Mouse (Mus musculus): ENCODE measurements at regions not wholly inside any gene's neighbourhood (a gene's known extent, or its start where the extent isn't known, plus 50 kb on each side); places are given as distances from the start of the nearest gene placed in this dataset.
"Not testable (repeated sequence)": the region's sequence is repeated elsewhere in the genome, so short reads cannot be mapped to it uniquely, and the experiment has no call there.

- no peaks in the 10 kb centered on the region for H3K36me3 ChIP-seq (ENCODE audit: insufficient read depth, low read length)
- no peak for TF ChIP-seq CTCF (IDR thresholded peaks at IDR 0.05; ENCODE audit: low read depth)
- H3K9me3 ChIP-seq (ENCODE audit: low read length) = no peaks in the 10 kb centered on the region
- no peak overlapping the region for H3K27ac ChIP-seq
- H3K4me3 ChIP-seq (ENCODE audit: low read length) = no peak overlapping the region
- no peaks in the 10 kb centered on the region for H3K27me3 ChIP-seq (ENCODE audit: insufficient read depth, low read length)
- no peak overlapping the region for H3K4me2 ChIP-seq (ENCODE audit: low read depth, low read length)
- no peak overlapping the region for H3K9ac ChIP-seq (replicated peaks; ENCODE audit: low read length)
- no peak for DNase-seq (ENCODE audit: low spot score)
- H3K4me1 ChIP-seq (ENCODE audit: insufficient read depth, low read length) = no peaks in the 10 kb centered on the region
- ATAC-seq = no peak
Measured at GRCm38 (mm10) chrX:157107747-157108146, 307.4 kb downstream of the Phex start.

- Histone ChIP-seq H3K4me2 (ENCODE audit: low read depth, low read length) (no peak overlapping the region), H3K4me3 (ENCODE audit: low read length) (no peak overlapping the region), H3K27me3 (ENCODE audit: insufficient read depth, low read length) (no peaks in the 10 kb centered on the region), H3K9me3 (ENCODE audit: low read length) (no peaks in the 10 kb centered on the region), H3K4me1 (ENCODE audit: insufficient read depth, low read length) (no peaks in the 10 kb centered on the region), H3K36me3 (ENCODE audit: insufficient read depth, low read length) (no peaks in the 10 kb centered on the region), H3K9ac (replicated peaks; ENCODE audit: low read length) (no peak overlapping the region), H3K27ac (no peak overlapping the region)
- ATAC-seq (no peak), DNase-seq (ENCODE audit: low spot score) (no peak)
- TF ChIP-seq CTCF (IDR thresholded peaks at IDR 0.05; ENCODE audit: low read depth) = no peak
Measured at GRCm38 (mm10) chrX:157080025-157080424, 335.1 kb downstream of the Phex start.

- 41% methylated on average over 2 of the region's 2 CpGs for whole genome bisulfite sequencing
- Histone ChIP-seq H3K36me3 (ENCODE audit: insufficient read depth, low read length) (no peaks in the 10 kb centered on the region), H3K9me3 (ENCODE audit: low read length) (no peaks in the 10 kb centered on the region), H3K4me3 (ENCODE audit: low read length) (no peak overlapping the region), H3K27ac (no peak overlapping the region), H3K9ac (replicated peaks; ENCODE audit: low read length) (no peak overlapping the region), H3K27me3 (ENCODE audit: insufficient read depth, low read length) (no peaks in the 10 kb centered on the region), H3K4me1 (ENCODE audit: insufficient read depth, low read length) (no peaks in the 10 kb centered on the region), H3K4me2 (ENCODE audit: low read depth, low read length) (no peak overlapping the region)
- TF ChIP-seq CTCF (IDR thresholded peaks at IDR 0.05; ENCODE audit: low read depth) = no peak
- no peak for ATAC-seq
- DNase-seq (ENCODE audit: low spot score) = no peak
Measured at GRCm38 (mm10) chrX:157079606-157080005, 335.5 kb downstream of the Phex start.

GRCm38 (mm10) chrX:157078061-157078460 lies 337.1 kb downstream of the Phex start:
- DNase-seq (ENCODE audit: low spot score); H3K4me3 ChIP-seq (ENCODE audit: low read length); H3K9ac ChIP-seq (replicated peaks; ENCODE audit: low read length); H3K36me3 ChIP-seq (ENCODE audit: insufficient read depth, low read length); ATAC-seq; H3K4me1 ChIP-seq (ENCODE audit: insufficient read depth, low read length); H3K9me3 ChIP-seq (ENCODE audit: low read length); H3K4me2 ChIP-seq (ENCODE audit: low read depth, low read length); H3K27ac ChIP-seq; H3K27me3 ChIP-seq (ENCODE audit: insufficient read depth, low read length): not testable (repeated sequence)
- WGBS = 83% methylated on average over 5 of the region's 5 CpGs

GRCm38 (mm10) chrX:157076193-157076592 lies 338.9 kb downstream of the Phex start:
- no peaks in the 10 kb centered on the region for H3K36me3 ChIP-seq (ENCODE audit: insufficient read depth, low read length)
- no peak for DNase-seq (ENCODE audit: low spot score)
- no peak overlapping the region for H3K9ac ChIP-seq (replicated peaks; ENCODE audit: low read length)
- no peaks in the 10 kb centered on the region for H3K27me3 ChIP-seq (ENCODE audit: insufficient read depth, low read length)
- TF ChIP-seq CTCF (IDR thresholded peaks at IDR 0.05; ENCODE audit: low read depth) = no peak
- no peak overlapping the region for H3K4me2 ChIP-seq (ENCODE audit: low read depth, low read length)
- ATAC-seq = no peak
- H3K4me1 ChIP-seq (ENCODE audit: insufficient read depth, low read length) = no peaks in the 10 kb centered on the region
- H3K4me3 ChIP-seq (ENCODE audit: low read length) = no peak overlapping the region
- no peak overlapping the region for H3K27ac ChIP-seq
- H3K9me3 ChIP-seq (ENCODE audit: low read length) = no peaks in the 10 kb centered on the region

- DNase-seq (ENCODE audit: low spot score) (peak; percentile 37), ATAC-seq (0 out of 2 replicates have a peak, but pooled peaks have one; percentile 58)
- WGBS = 28% methylated on average over 2 of the region's 2 CpGs
- no peaks in the 10 kb centered on the region for H3K27me3 ChIP-seq (ENCODE audit: insufficient read depth, low read length)
- H3K9me3 ChIP-seq (ENCODE audit: low read length) = no peaks in the 10 kb centered on the region
- H3K4me1 ChIP-seq (ENCODE audit: insufficient read depth, low read length) = no peaks in the 10 kb centered on the region
- peak overlapping the region; percentile 58; the same call in 1 of the 2 replicates for H3K27ac ChIP-seq
- H3K36me3 ChIP-seq (ENCODE audit: insufficient read depth, low read length) = no peaks in the 10 kb centered on the region
- no peak overlapping the region for H3K9ac ChIP-seq (replicated peaks; ENCODE audit: low read length)
- TF ChIP-seq CTCF (IDR thresholded peaks at IDR 0.05; ENCODE audit: low read depth) = no peak
- no peak overlapping the region for H3K4me3 ChIP-seq (ENCODE audit: low read length)
- no peak overlapping the region for H3K4me2 ChIP-seq (ENCODE audit: low read depth, low read length)
Measured at GRCm38 (mm10) chrX:157051629-157052315, 363.3 kb downstream of the Phex start.

GRCm38 (mm10) chrX:157028913-157029312 lies 386.2 kb downstream of the Phex start:
- Histone ChIP-seq H3K9me3 (ENCODE audit: low read length) (no peaks in the 10 kb centered on the region), H3K27ac (no peak overlapping the region), H3K9ac (replicated peaks; ENCODE audit: low read length) (no peak overlapping the region), H3K27me3 (ENCODE audit: insufficient read depth, low read length) (no peaks in the 10 kb centered on the region), H3K4me1 (ENCODE audit: insufficient read depth, low read length) (no peaks in the 10 kb centered on the region), H3K4me2 (ENCODE audit: low read depth, low read length) (no peak overlapping the region), H3K4me3 (ENCODE audit: low read length) (no peak overlapping the region), H3K36me3 (ENCODE audit: insufficient read depth, low read length) (no peaks in the 10 kb centered on the region)
- no peak for ATAC-seq
- TF ChIP-seq CTCF (IDR thresholded peaks at IDR 0.05; ENCODE audit: low read depth) = no peak
- no peak for DNase-seq (ENCODE audit: low spot score)

Data from hindbrain, postnatal 0 days (tissue).